Comparison of ENCODE assay signal across 8 mouse cellular contexts in the genomic region with DNA sequence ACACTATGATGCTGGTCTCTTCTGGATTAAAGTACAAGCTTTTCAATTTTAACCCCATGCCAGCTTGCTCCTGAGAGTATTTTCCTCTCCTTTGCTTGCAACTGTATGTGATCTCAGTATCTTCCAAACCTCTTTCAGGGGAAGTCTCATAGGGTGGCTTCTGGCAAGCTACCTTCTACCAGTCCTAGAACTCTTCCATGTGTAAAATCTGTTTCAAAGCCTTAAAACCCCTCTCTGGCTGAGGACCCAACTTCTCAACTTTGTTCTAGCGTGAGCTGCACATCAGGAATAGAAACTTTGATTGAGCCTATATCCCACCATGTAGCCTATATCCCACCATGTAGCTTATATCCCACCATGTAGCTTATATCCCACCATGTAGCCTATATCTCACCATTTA. TPM values are rescaled to one million over a fixed set of nuclear protein-coding genes. Genes with fewer than 3 reads are reported as not detected.
DNase-seq lines count a peak whose midpoint lies in the region; ATAC-seq and TF ChIP-seq lines count a peak whose summit lies in the region.

No protein-coding gene starts in this region.

- no peaks in the 10 kb centered on the region for H3K9me3 ChIP-seq in heart, embryonic 11.5 days (replicated peaks; ENCODE audit: control insufficient read depth, low read length)
- H3K9me3 ChIP-seq in CH12.LX (replicated peaks; ENCODE audit: low read length), result no peaks in the 10 kb centered on the region
- H3K9me3 ChIP-seq in hindbrain, embryonic 10.5 days, result no peaks in the 10 kb centered on the region

- TF ChIP-seq POLR2A in CH12.LX (IDR thresholded peaks at IDR 0.05; ENCODE audit: low read depth, low read length), result no peak; the same call in 1 of the 2 replicates

- no peak for ATAC-seq in heart, embryonic 11.5 days (replicated peaks; ENCODE audit: insufficient number of reproducible peaks, low FRiP score, low TSS enrichment)

- intact Hi-C loops in heart, postnatal 25 days (cut with DNase I), result no loop called here

- no peak overlapping the region for H3K27ac ChIP-seq in heart, embryonic 11.5 days (ENCODE audit: low read depth, low read length)
- H3K27ac ChIP-seq in CH12.LX (ENCODE audit: insufficient read depth, low read depth) (peak overlapping the region; percentile 97), macrophage (peak overlapping the region; percentile 98)
- peak overlapping the region; percentile 86 for H3K27ac ChIP-seq in hindbrain, embryonic 10.5 days

- DNase-seq in heart, postnatal 25 days (ENCODE audit: low spot score), result no peak
- no peak for DNase-seq in CH12.LX (ENCODE audit: extremely low read depth)
- DNase-seq in hindbrain, embryonic 10.5 days (ENCODE audit: low spot score), result no peak
- DNase-seq in c-Kit-positive CD71-positive TER-119-positive erythroid progenitor cells, embryonic 14.5 days (ENCODE audit: low spot score), result no peak
- DNase-seq in spleen, postnatal 14 days (ENCODE audit: low spot score in 2 of 2), result no peak
- no peak for DNase-seq in gastrocnemius, adult 8-10 months (ENCODE audit: low spot score in 2 of 2)

- TF ChIP-seq EP300 in CH12.LX (IDR thresholded peaks at IDR 0.05; ENCODE audit: low read length), result 0 out of 2 replicates have a peak, but pooled peaks have one; percentile 12

- dilution Hi-C loops in CH12.LX (cut with MboI; ENCODE audit: extremely low pct_ligation_motif_present, extremely low pct_unique_long_range_greater_than_20kb, low sequenced_read_pairs), result no loop called here

- WGBS in heart, embryonic 11.5 days (ENCODE audit: insufficient replicate concordance), result 82% methylated on average over 1 of the region's 1 CpGs
- WGBS in hindbrain, embryonic 10.5 days, result 90% methylated on average over 1 of the region's 1 CpGs
- 6% methylated on average over 1 of the region's 1 CpGs for WGBS in macrophage (ENCODE audit: missing documents)

- H3K4me3 ChIP-seq in heart, embryonic 11.5 days (ENCODE audit: low read depth, low read length), result peak overlapping the region; percentile 61
- H3K4me3 ChIP-seq in CH12.LX (replicated peaks in 1 of 3; ENCODE audit: low read depth in 2 of 3, low read length in 2 of 3, poor library complexity in 1 of 3), result peak overlapping the region; percentile 73 to 98 (median 88)
- peak overlapping the region; percentile 65 for H3K4me3 ChIP-seq in hindbrain, embryonic 10.5 days
- peak overlapping the region; percentile 97 for H3K4me3 ChIP-seq in macrophage (ENCODE audit: inconsistent target)

- no peaks in the 10 kb centered on the region for H3K36me3 ChIP-seq in heart, embryonic 11.5 days (ENCODE audit: control insufficient read depth, insufficient read depth, low read length)
- peaks cover 0 to 3% of the 10 kb centered on the region in 2 experiments for H3K36me3 ChIP-seq in CH12.LX (replicated peaks in 1 of 2; ENCODE audit: control insufficient read depth in 1 of 2, insufficient read depth in 1 of 2, low read length in 1 of 2)
- H3K36me3 ChIP-seq in hindbrain, embryonic 10.5 days, result no peaks in the 10 kb centered on the region
- H3K36me3 ChIP-seq in macrophage (ENCODE audit: inconsistent target), result no peaks in the 10 kb centered on the region

- no peaks in the 10 kb centered on the region; the same call in 1 of the 2 replicates for H3K4me1 ChIP-seq in heart, embryonic 11.5 days (ENCODE audit: control insufficient read depth, insufficient read depth, low read length)
- H3K4me1 ChIP-seq in CH12.LX (ENCODE audit: control insufficient read depth in 1 of 2, insufficient read depth in 2 of 2), result peaks cover 6 to 43% of the 10 kb centered on the region in 2 experiments
- H3K4me1 ChIP-seq in hindbrain, embryonic 10.5 days (replicated peaks), result peaks cover 22% of the 10 kb centered on the region

- in situ Hi-C loops in CH12.LX (cut with MboI; ENCODE audit: low pct_ligation_motif_present, low pct_unique_long_range_greater_than_20kb, low sequenced_read_pairs), result loop anchor here (5.0 kb wide), 3 partner anchors 119 to 294 kb away; no protein-coding TSS in a partner anchor

- H3K4me2 ChIP-seq in heart, embryonic 11.5 days, result peak overlapping the region; percentile 91
- H3K4me2 ChIP-seq in CH12.LX (ENCODE audit: insufficient read depth, low read depth, poor library complexity, severe bottlenecking), result peak overlapping the region; percentile 60

- no peak for TF ChIP-seq RAD21 in CH12.LX (IDR thresholded peaks at IDR 0.05; ENCODE audit: low read depth, low read length)

- no peak for TF ChIP-seq CTCF in CH12.LX (conservative IDR thresholded peaks at IDR 0.05 in 1 of 2, IDR thresholded peaks at IDR 0.05 in 1 of 2; ENCODE audit: low read depth in 2 of 2, low read length in 2 of 2)

- H3K9ac ChIP-seq in heart, embryonic 11.5 days (ENCODE audit: low read depth, low read length), result peak overlapping the region; percentile 68
- peak overlapping the region; percentile 93 for H3K9ac ChIP-seq in CH12.LX (ENCODE audit: insufficient read depth, low read depth)

- peaks cover 50% of the 10 kb centered on the region for H3K79me2 ChIP-seq in CH12.LX (replicated peaks; ENCODE audit: control insufficient read depth, extremely low read depth, insufficient read depth, poor library complexity, severe bottlenecking)
- peaks cover 51% of the 10 kb centered on the region for H3K79me2 ChIP-seq in macrophage (ENCODE audit: inconsistent target)

- no peaks in the 10 kb centered on the region for H3K27me3 ChIP-seq in heart, embryonic 11.5 days (ENCODE audit: control insufficient read depth, insufficient read depth, low read length)
- no peaks in the 10 kb centered on the region for H3K27me3 ChIP-seq in CH12.LX (replicated peaks)
- peaks cover 20% of the 10 kb centered on the region; the same call in 1 of the 2 replicates for H3K27me3 ChIP-seq in hindbrain, embryonic 10.5 days (ENCODE audit: insufficient read depth, poor library complexity, severe bottlenecking)

TF ChIP-seq in CH12.LX, 34 proteins besides CTCF, POLR2A, EP300 and RAD21:
- no peak for TF ChIP-seq SMC3 (IDR thresholded peaks at IDR 0.05; ENCODE audit: low read depth, low read length)
- TF ChIP-seq NELFE (IDR thresholded peaks at IDR 0.05; ENCODE audit: low read depth, low read length), result no peak; the same call in 1 of the 2 replicates
- TF ChIP-seq GABPA (IDR thresholded peaks at IDR 0.05; ENCODE audit: insufficient replicate concordance, low read depth, low read length), result no peak
- TF ChIP-seq CHD1 (IDR thresholded peaks at IDR 0.05; ENCODE audit: low read depth, low read length), result no peak; the same call in 1 of the 2 replicates
- TF ChIP-seq CHD2 (IDR thresholded peaks at IDR 0.05; ENCODE audit: low read length), result 0 out of 2 replicates have a peak, but pooled peaks have one; percentile 5
- TF ChIP-seq MXI1 (IDR thresholded peaks at IDR 0.05; ENCODE audit: low read depth, low read length), result no peak
- TF ChIP-seq MAX (IDR thresholded peaks at IDR 0.05; ENCODE audit: low read length), result no peak
- no peak for TF ChIP-seq PAX5 (IDR thresholded peaks at IDR 0.05; ENCODE audit: low read length)
- no peak for TF ChIP-seq USF2 (conservative IDR thresholded peaks at IDR 0.05; ENCODE audit: low read depth, low read length)
- no peak for TF ChIP-seq KAT2A (IDR thresholded peaks at IDR 0.05; ENCODE audit: insufficient replicate concordance, low read length)
- no peak for TF ChIP-seq BHLHE40 (IDR thresholded peaks at IDR 0.05; ENCODE audit: low read depth, low read length)
- 0 out of 2 replicates have a peak, but pooled peaks have one; percentile 27 for TF ChIP-seq POLR2AphosphoS2 (IDR thresholded peaks at IDR 0.05; ENCODE audit: low read depth, low read length)
TF ChIP-seq in CH12.LX: peak in this region for 2.

RNA-seq across cellular contexts. Expression of a gene that starts 1.1 kb away (rescaled TPM):
- 11.4 and 13.3 TPM in 2 replicates for polyA plus RNA-seq in heart, embryonic 11.5 days (2014; fragmentation: Nextera tagmentation; extraction: Ambion mirVana)
- total RNA-seq in heart, postnatal 25 days (2021), result 1 to 10 TPM; 2.4 TPM
- total RNA-seq in CH12.LX (2012; rRNA removed), result 79.3 and 80.0 TPM in 2 replicates
- total RNA-seq in CH12.LX (2014; rRNA removed), result 54.3 and 55.7 TPM in 2 replicates
- 44.7 and 51.2 TPM in 2 replicates for polyA plus RNA-seq in CH12.LX (2012; ENCODE audit: insufficient read length, low read depth)
- 5.7 and 9.7 TPM in 2 replicates for polyA plus RNA-seq in hindbrain, embryonic 10.5 days (2016; fragmentation: Nextera tagmentation; extraction: Ambion mirVana)
- 1,000 to 10,000 TPM in 4 of 26 experiments, 100 to 1,000 TPM in 22; 348 to 1,363 (median 744) TPM for total RNA-seq in macrophage (2018; cell fraction: chromatin; rRNA removed)
- total RNA-seq in macrophage (2018; cell fraction: cytosol; rRNA removed), result 100 to 1,000 TPM in 17 of 26 experiments, 10 to 100 TPM in 9; 59.1 to 178 (median 108) TPM
- total RNA-seq in macrophage (2018; cell fraction: nucleus; rRNA removed), result 100 to 1,000 TPM; 212 to 623 (median 449) TPM
- 37.5 to 78.1 TPM (median 68.0 TPM) in 3 replicates for polyA plus RNA-seq in macrophage (2018)
- total RNA-seq in gastrocnemius, adult 8-10 months (2022), result 1 to 10 TPM; 4.6 to 7.2 (median 5.8) TPM
